Mouse (Mus musculus) ES-Bruce4 (cell line): Measurements from ENCODE around the gene Arf4.

Experiments
- EP300 ChIP-seq: IDR thresholded peaks from 2 replicates; pipeline ENCODE4 v1.6.1; 2011; ENCODE audit warnings: low read depth, low read length; ENCODE audit not compliant: insufficient read depth
- POLR2A ChIP-seq: IDR thresholded peaks from one replicate; pipeline ENCODE4 v1.8.1; 2011; ENCODE audit warnings: low read length; ENCODE audit not compliant: insufficient read depth

DNA sequence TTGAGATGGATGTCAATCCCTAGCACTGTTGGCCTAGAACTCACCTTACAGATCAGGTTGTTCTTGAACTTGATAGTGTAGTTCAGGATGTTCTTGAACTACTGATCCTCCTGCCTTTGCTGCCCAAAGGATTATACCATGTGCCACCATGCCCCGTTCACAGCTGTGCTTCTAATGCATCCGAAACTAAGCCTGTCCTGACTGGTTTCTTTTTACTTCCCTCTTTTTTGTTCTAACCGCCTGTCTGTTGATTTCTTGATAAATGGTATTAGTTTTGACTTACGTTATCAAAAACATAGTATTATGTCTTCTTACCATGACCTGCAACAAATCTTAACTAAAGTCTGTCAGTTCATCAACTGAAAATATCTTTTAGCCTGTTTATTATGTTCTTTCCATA, 27.2 kb upstream of the Arf4 start:
- TF ChIP-seq EP300 (no peak), POLR2A (no peak)
